Mouse (Mus musculus) lung, postnatal 10 days (tissue): ENCODE results near the gene Lrguk.

ENCODE experiments used
- DNase-seq: peaks from one replicate; pipeline ENCODE4 v3.0.0; 2021

Gene Lrguk

GRCm38 (mm10) chr6:34179911-34180310 is 150.7 kb downstream of the Lrguk start:
- no peak for DNase-seq

- DNase-seq = no peak
Measured at GRCm38 (mm10) chr6:34181961-34182360, 152.7 kb downstream of the Lrguk start.

GRCm38 (mm10) chr6:34183326-34183725 is 154.1 kb downstream of the Lrguk start:
- DNase-seq = no peak
